Mouse (Mus musculus): ENCODE results near the gene Cbfa2t2. TPM values are rescaled to one million over a fixed set of nuclear protein-coding genes. Genes with fewer than 3 reads are reported as not detected.

The Cbfa2t2 gene
- 75.6 and 84.0 TPM in 2 replicates for polyA plus RNA-seq (2016; fragmentation: Nextera tagmentation; extraction: Ambion mirVana)

- peak; percentile 88 for ATAC-seq (ENCODE audit: low FRiP score)
- under 1% methylated on average over 70 of the region's 70 CpGs for WGBS
- H3K4me1 ChIP-seq, result peaks cover 39% of the 10 kb centered on the region
- peak within 1 kb of the TSS; percentile 62 for H3K4me2 ChIP-seq
- H3K36me3 ChIP-seq (replicated peaks), result no peaks in the 10 kb centered on the region
- peak within 1 kb of the TSS; percentile 94 for H3K4me3 ChIP-seq (replicated peaks)
- peak within 1 kb of the TSS; percentile 94 for H3K27ac ChIP-seq
- no peaks in the 10 kb centered on the region for H3K9me3 ChIP-seq
- H3K27me3 ChIP-seq, result no peaks in the 10 kb centered on the region
- peak within 1 kb of the TSS; percentile 97 for H3K9ac ChIP-seq
Measured at GRCm38 (mm10) chr2:154436458-154437190, at the start of gene Cbfa2t2. Cbfa2t2 (plus strand) TSS chr2:154436481.

GRCm38 (mm10) chr2:154390180-154390964, 45.9 kb upstream of the Cbfa2t2 start:
- Histone ChIP-seq H3K4me3 (replicated peaks) (no peak overlapping the region), H3K4me2 (no peak overlapping the region)
- 89% methylated on average over 11 of the region's 11 CpGs for WGBS

GRCm38 (mm10) chr2:154394602-154395001, 41.7 kb upstream of the Cbfa2t2 start:
- Histone ChIP-seq H3K4me3 (replicated peaks) (no peak overlapping the region), H3K27ac (no peak overlapping the region), H3K9me3 (no peaks in the 10 kb centered on the region), H3K36me3 (replicated peaks) (no peaks in the 10 kb centered on the region), H3K4me2 (no peak overlapping the region), H3K9ac (no peak overlapping the region), H3K27me3 (no peaks in the 10 kb centered on the region), H3K4me1 (no peaks in the 10 kb centered on the region)
- no peak for ATAC-seq (ENCODE audit: low FRiP score)
- WGBS, result 85% methylated on average over 3 of the region's 3 CpGs

More at GRCm38 (mm10) chr2:154390180-154390964, 45.9 kb upstream of the Cbfa2t2 start:
- H3K9me3 ChIP-seq, result no peaks in the 10 kb centered on the region
- no peaks in the 10 kb centered on the region for H3K36me3 ChIP-seq (replicated peaks)
- no peak for ATAC-seq (ENCODE audit: low FRiP score)
- no peaks in the 10 kb centered on the region for H3K27me3 ChIP-seq
- H3K4me1 ChIP-seq, result no peaks in the 10 kb centered on the region
- no peak overlapping the region for H3K27ac ChIP-seq
- H3K9ac ChIP-seq, result no peak overlapping the region

- no peak for ATAC-seq (ENCODE audit: low FRiP score)
- Histone ChIP-seq H3K36me3 (replicated peaks) (no peaks in the 10 kb centered on the region), H3K27me3 (no peaks in the 10 kb centered on the region), H3K4me2 (no peak overlapping the region), H3K27ac (no peak overlapping the region), H3K4me3 (replicated peaks) (no peak overlapping the region), H3K9me3 (no peaks in the 10 kb centered on the region), H3K4me1 (no peaks in the 10 kb centered on the region), H3K9ac (no peak overlapping the region)
- 82% methylated on average over 2 of the region's 2 CpGs for WGBS
Measured at GRCm38 (mm10) chr2:154396529-154396928, 39.8 kb upstream of the Cbfa2t2 start.

GRCm38 (mm10) chr2:154398267-154398666, 38.0 kb upstream of the Cbfa2t2 start:
- Histone ChIP-seq H3K27ac (no peak overlapping the region), H3K9ac (no peak overlapping the region), H3K4me3 (replicated peaks) (no peak overlapping the region), H3K4me2 (no peak overlapping the region), H3K36me3 (replicated peaks) (no peaks in the 10 kb centered on the region), H3K4me1 (peaks cover 8% of the 10 kb centered on the region; the same call in 1 of the 2 replicates), H3K27me3 (no peaks in the 10 kb centered on the region), H3K9me3 (no peaks in the 10 kb centered on the region)
- 92% methylated on average over 7 of the region's 7 CpGs for WGBS
- ATAC-seq (ENCODE audit: low FRiP score), result no peak

DNA sequence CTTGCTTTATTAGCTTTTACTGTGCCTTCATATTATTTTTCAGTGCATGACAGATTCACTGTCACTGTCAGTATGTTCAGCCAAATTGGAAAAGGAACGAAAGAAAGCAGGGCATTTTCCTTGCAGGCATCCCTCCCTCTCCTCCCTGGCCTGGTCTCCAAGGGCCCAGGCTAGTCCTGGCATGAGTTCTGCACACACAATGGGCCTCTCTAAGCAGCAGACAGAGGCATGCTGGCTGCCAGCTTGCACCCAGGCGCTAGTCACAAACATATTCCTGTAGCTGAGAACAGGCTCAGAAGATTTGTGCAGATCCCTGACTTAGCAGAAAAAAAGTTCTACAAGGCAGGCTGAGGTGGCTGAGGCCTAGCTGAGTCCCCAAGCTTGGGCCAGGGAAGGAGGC, 37.0 kb upstream of the Cbfa2t2 start:
- H3K9ac ChIP-seq, result no peak overlapping the region
- H3K36me3 ChIP-seq (replicated peaks), result no peaks in the 10 kb centered on the region
- WGBS, result 85% methylated on average over 2 of the region's 2 CpGs
- no peaks in the 10 kb centered on the region for H3K27me3 ChIP-seq
- H3K4me3 ChIP-seq (replicated peaks), result no peak overlapping the region
- H3K9me3 ChIP-seq, result no peaks in the 10 kb centered on the region
- H3K4me2 ChIP-seq, result no peak overlapping the region
- H3K4me1 ChIP-seq, result peaks cover 9% of the 10 kb centered on the region; the same call in 1 of the 2 replicates
- ATAC-seq (ENCODE audit: low FRiP score), result no peak
- H3K27ac ChIP-seq, result no peak overlapping the region

- H3K36me3 ChIP-seq (replicated peaks), result no peaks in the 10 kb centered on the region
- H3K27me3 ChIP-seq, result peaks cover 17% of the 10 kb centered on the region
- ATAC-seq (ENCODE audit: low FRiP score), result no peak
- H3K27ac ChIP-seq, result no peak overlapping the region
- H3K4me1 ChIP-seq, result peaks cover 17% of the 10 kb centered on the region; the same call in 1 of the 2 replicates
- no peaks in the 10 kb centered on the region for H3K9me3 ChIP-seq
- no peak overlapping the region for H3K4me2 ChIP-seq
- 62% methylated on average over 1 of the region's 1 CpGs for whole genome bisulfite sequencing
- no peak overlapping the region for H3K4me3 ChIP-seq (replicated peaks)
- H3K9ac ChIP-seq, result no peak overlapping the region
Measured at GRCm38 (mm10) chr2:154401976-154402375, 34.3 kb upstream of the Cbfa2t2 start.

DNA sequence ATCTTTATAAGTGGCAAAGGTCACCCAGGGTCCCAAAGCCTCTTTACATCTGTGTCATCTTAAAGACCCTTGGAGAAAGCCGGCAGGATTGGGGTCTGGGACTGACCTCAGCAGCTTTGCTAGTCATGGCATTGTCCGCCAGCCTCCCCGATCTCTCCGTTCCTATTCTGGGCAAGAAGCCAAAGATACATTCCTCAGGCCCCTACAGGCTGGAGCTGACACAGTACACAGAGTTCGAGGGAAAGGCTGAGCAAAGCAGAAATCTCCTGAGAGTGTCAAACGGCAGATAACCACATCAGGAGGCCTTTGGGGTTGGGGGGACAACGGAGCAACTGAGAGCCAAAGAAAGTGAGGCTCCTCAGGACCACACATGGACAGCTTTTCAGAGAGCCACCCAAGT, 33.5 kb upstream of the Cbfa2t2 start:
- H3K9me3 ChIP-seq, result no peaks in the 10 kb centered on the region
- H3K4me3 ChIP-seq (replicated peaks), result no peak overlapping the region
- H3K27me3 ChIP-seq, result peaks cover 25% of the 10 kb centered on the region
- H3K9ac ChIP-seq, result no peak overlapping the region
- 33% methylated on average over 7 of the region's 7 CpGs for WGBS
- no peak overlapping the region for H3K27ac ChIP-seq
- H3K36me3 ChIP-seq (replicated peaks), result no peaks in the 10 kb centered on the region
- no peak overlapping the region for H3K4me2 ChIP-seq
- peaks cover 23% of the 10 kb centered on the region; the same call in 1 of the 2 replicates for H3K4me1 ChIP-seq
- ATAC-seq (ENCODE audit: low FRiP score), result no peak

- Histone ChIP-seq H3K4me2 (no peak overlapping the region), H3K27ac (no peak overlapping the region), H3K9ac (no peak overlapping the region), H3K4me3 (replicated peaks) (no peak overlapping the region), H3K27me3 (peaks cover 43% of the 10 kb centered on the region), H3K9me3 (no peaks in the 10 kb centered on the region), H3K4me1 (peaks cover 28% of the 10 kb centered on the region), H3K36me3 (replicated peaks) (no peaks in the 10 kb centered on the region)
- WGBS, result 59% methylated on average over 5 of the region's 5 CpGs
- no peak for ATAC-seq (ENCODE audit: low FRiP score)
Measured at GRCm38 (mm10) chr2:154405447-154405994, 30.8 kb upstream of the Cbfa2t2 start.

GRCm38 (mm10) chr2:154407063-154407642, 29.1 kb upstream of the Cbfa2t2 start:
- WGBS, result 31% methylated on average over 11 of the region's 11 CpGs
- ATAC-seq (ENCODE audit: low FRiP score), result no peak
- H3K4me1 ChIP-seq, result peaks cover 28% of the 10 kb centered on the region
- H3K9me3 ChIP-seq, result no peaks in the 10 kb centered on the region
- H3K36me3 ChIP-seq (replicated peaks), result no peaks in the 10 kb centered on the region
- H3K27ac ChIP-seq, result no peak overlapping the region
- peaks cover 49% of the 10 kb centered on the region for H3K27me3 ChIP-seq
- peak overlapping the region; percentile 89 for H3K4me2 ChIP-seq
- peak overlapping the region; percentile 72 for H3K9ac ChIP-seq
- peak overlapping the region; percentile 79 for H3K4me3 ChIP-seq (replicated peaks)

DNA sequence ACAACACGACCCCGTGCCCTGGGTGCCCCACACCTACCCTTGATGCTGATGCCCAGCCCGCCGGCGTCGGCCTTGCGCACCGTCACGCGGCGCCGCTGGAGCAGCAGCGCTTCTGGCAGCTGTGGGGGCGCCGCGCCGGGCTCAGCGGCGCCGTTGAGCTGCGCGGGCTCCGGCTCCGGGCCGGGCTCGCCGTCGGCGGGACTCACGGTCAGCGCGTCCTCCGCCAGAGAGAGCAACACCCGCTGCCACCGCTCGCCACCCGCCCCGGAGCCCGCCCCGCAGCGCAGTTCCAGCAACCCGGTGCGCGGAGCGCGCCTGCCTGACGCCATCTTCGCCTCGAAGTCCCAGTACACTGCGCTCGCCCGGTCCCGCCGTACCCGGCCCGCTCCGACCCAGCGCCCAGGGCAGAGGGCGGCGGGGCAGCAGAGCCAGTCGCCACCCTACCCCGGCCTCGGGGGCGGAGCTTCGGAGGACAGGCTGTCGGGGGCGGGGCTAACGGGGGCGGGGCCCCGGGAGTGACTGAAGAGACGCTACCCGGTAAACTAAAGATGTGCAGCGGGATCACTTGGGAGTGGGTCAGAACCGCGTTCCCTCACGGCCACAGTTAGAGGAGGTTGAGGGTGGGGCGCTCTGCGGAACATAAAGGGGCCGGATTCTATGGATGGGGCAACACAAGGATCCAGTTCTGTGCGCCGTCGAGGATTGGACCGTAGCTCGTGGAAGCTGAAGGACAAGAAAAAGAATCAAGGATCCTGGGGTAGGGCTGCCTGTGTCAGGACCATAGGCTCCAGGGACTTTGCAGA, 28.4 kb upstream of the Cbfa2t2 start, which contains the start of gene Snta1:
TSS of gene Snta1 (minus strand) at position 457 of the 803 bp plus-strand sequence.
- WGBS, result 3% methylated on average over 84 of the region's 84 CpGs
- peak; percentile 91 for ATAC-seq (ENCODE audit: low FRiP score)
- Histone ChIP-seq H3K4me2 (peak within 1 kb of the TSS; percentile 89), H3K9me3 (no peaks in the 10 kb centered on the region), H3K27me3 (peaks cover 49% of the 10 kb centered on the region), H3K36me3 (replicated peaks) (no peaks in the 10 kb centered on the region), H3K9ac (peak within 1 kb of the TSS; percentile 72), H3K4me3 (replicated peaks) (peak within 1 kb of the TSS; percentile 79), H3K27ac (no peak within 1 kb of the TSS), H3K4me1 (peaks cover 24% of the 10 kb centered on the region)
